Mouse (Mus musculus) spleen, postnatal 36 days (tissue): Measurements from ENCODE around the gene Fam129c.
A peak's percentile ranks its signal among the peaks of the same experiment; 100 is the strongest.

Experiments
- DNase-seq, 2 experiments: peaks; one replicate each; pipeline ENCODE4 v3.0.0; 2022; ENCODE audit warnings: low spot score in 2 of 2, mixed read lengths in 1 of 2

Fam129c gene

GRCm38 (mm10) chr8:71574426-71574825, 23.0 kb upstream of the Fam129c start:
- DNase-seq: no peak

GRCm38 (mm10) chr8:71575020-71575419, 22.4 kb upstream of the Fam129c start:
- DNase-seq: no peak

- no peak for DNase-seq
These were observed 19.5 kb upstream of the Fam129c start for GRCm38 (mm10) chr8:71577856-71578387.

- DNase-seq: no peak
These were observed 18.4 kb upstream of the Fam129c start for GRCm38 (mm10) chr8:71579009-71579408.

- DNase-seq: no peak
These were observed 18.0 kb upstream of the Fam129c start for GRCm38 (mm10) chr8:71579476-71579875.

GRCm38 (mm10) chr8:71580201-71580600, 17.2 kb upstream of the Fam129c start:
- no peak for DNase-seq

- peak in 1 of 2 experiments; percentile 46 for DNase-seq
These were observed 10.6 kb upstream of the Fam129c start for GRCm38 (mm10) chr8:71586891-71587290.

- DNase-seq: no peak
These were observed 8.7 kb upstream of the Fam129c start for GRCm38 (mm10) chr8:71588762-71589161.

- no peak for DNase-seq
These were observed 6.4 kb upstream of the Fam129c start for GRCm38 (mm10) chr8:71591017-71591416.

GRCm38 (mm10) chr8:71591471-71592373, 5.7 kb upstream of the Fam129c start, which contains the start of gene Pgls:
Gene Pgls (plus strand): TSS chr8:71592176.
- peak; percentile 95 to 96 for DNase-seq

GRCm38 (mm10) chr8:71592374-71593170, 4.9 kb upstream of the Fam129c start:
- DNase-seq: peak; percentile 77 to 79

GRCm38 (mm10) chr8:71593556-71594323, 3.7 kb upstream of the Fam129c start:
- DNase-seq: no peak

- DNase-seq: no peak
These were observed 3.1 kb upstream of the Fam129c start for GRCm38 (mm10) chr8:71594324-71594722.

GRCm38 (mm10) chr8:71595862-71596261, 1.6 kb upstream of the Fam129c start:
- DNase-seq: peak; percentile 87

- peak in 1 of 2 experiments; percentile 34 for DNase-seq
These were observed 1.1 kb upstream of the Fam129c start for GRCm38 (mm10) chr8:71596384-71596783.

GRCm38 (mm10) chr8:71596798-71597197, 650 bp upstream of the Fam129c start:
- peak; percentile 87 to 89 for DNase-seq

GRCm38 (mm10) chr8:71598375-71598774, 927 bp downstream of the Fam129c start:
- no peak for DNase-seq

GRCm38 (mm10) chr8:71598841-71599240, 1.4 kb downstream of the Fam129c start:
- no peak for DNase-seq

GRCm38 (mm10) chr8:71601939-71602665, 4.7 kb downstream of the Fam129c start:
- DNase-seq: peak; percentile 54 to 56

- DNase-seq: peak in 1 of 2 experiments; percentile 33
These were observed 5.4 kb downstream of the Fam129c start for GRCm38 (mm10) chr8:71602666-71603334.
